Mouse (Mus musculus): Measurements from ENCODE around the gene Tldc2.

DNA sequence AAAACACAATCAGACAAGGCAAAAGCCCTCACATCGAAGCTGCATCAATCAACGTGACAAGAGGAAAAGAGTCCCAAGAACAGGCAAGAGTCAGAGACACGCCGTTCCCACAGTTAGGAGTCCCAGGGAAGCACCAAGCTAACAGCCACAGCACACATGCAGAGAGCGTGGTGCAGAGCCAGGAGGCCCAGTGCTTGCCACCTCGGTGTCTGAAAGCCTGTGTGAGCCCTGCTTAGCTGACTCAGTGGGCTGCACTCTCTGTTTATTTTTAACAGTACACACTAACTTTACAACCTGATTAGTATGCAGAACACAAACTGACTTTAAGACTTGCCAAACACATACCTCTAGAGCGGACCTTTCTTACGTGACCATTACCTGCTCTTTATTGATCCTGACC is 17.6 kb downstream of the Tldc2 start:
- TF ChIP-seq CTCF (IDR thresholded peaks at IDR 0.05; ENCODE audit: insufficient read depth, low read length) (no peak), POLR2A (IDR thresholded peaks at IDR 0.05; ENCODE audit: borderline replicate concordance, extremely low read depth, low read depth, low read length) (no peak)

Data from lung, adult 2 months (tissue).